Mouse (Mus musculus) layer of hippocampus, adult 2 months (tissue): ENCODE measurements at regions not wholly inside any gene's neighbourhood (a gene's known extent, or its start where the extent isn't known, plus 50 kb on each side); places are given as distances from the start of the nearest gene placed in this dataset.

Source experiments
- DNase-seq, 2 experiments: peaks; one replicate each; pipeline ENCODE4 v3.0.0; 2022; ENCODE audit warnings: low spot score in 2 of 2
- H3K27ac ChIP-seq: fragments of 200-600 bp; 2 replicates; pipeline ENCODE4 v1.8.1; 2022
- H3K4me3 ChIP-seq: fragments of 200-600 bp; 2 replicates; pipeline ENCODE4 v1.8.1; 2022; ENCODE audit warnings: mild to moderate bottlenecking
- CTCF ChIP-seq: fragments of 200-600 bp; conservative IDR thresholded peaks from 2 replicates; pipeline ENCODE4 v1.8.1; 2022; ENCODE audit warnings: antibody characterized with exemption, mild to moderate bottlenecking, moderate library complexity

- Histone ChIP-seq H3K27ac (no peak overlapping the region), H3K4me3 (no peak overlapping the region)
- no peak for DNase-seq
- TF ChIP-seq CTCF: no peak
These were observed 105.0 kb upstream of the Atp1a1 start for GRCm38 (mm10) chr3:101709379-101709970.

DNA sequence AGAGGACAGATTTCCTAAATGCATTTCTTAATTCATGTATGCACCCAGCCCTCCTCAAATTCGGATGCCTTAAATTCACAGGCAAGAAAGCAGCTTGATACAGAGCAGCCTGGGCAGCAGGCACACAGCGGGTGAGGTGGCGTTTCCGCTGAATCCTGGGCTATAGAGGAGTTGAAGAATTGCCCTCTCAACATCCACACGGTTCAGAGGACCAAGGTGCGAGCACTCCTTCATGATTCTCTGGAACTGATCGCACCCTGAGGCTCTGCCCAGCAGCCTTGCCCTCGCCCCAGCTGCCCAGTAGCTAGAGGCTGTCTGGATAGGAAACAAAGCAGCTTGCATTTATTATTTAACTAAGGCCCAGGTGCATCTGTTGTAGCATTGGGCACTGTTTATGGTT is 104.3 kb upstream of the Atp1a1 start:
- Histone ChIP-seq H3K4me3 (no peak overlapping the region), H3K27ac (no peak overlapping the region)
- no peak for TF ChIP-seq CTCF
- no peak for DNase-seq

DNA sequence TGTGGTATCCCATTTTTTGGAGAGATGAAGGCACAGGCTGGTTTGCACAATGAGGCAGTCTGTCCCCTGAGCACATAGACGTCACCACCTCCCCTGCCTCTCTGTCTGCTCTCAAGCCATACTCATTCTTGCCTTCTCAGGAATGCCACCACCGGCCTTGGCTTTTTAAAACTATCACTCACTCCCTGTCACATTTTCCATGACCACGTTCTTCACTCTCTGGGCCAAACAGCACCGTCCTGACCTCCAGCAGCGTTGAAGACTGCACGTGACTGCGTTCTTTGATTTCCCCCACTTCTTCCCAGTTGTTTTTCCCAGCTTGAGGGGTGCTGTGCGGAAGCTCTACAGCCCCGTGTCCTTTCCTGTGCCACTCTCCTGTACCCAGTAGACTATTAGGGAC is 100.4 kb upstream of the Atp1a1 start:
- TF ChIP-seq CTCF: no peak
- no peak for DNase-seq
- no peak overlapping the region for H3K27ac ChIP-seq
- no peak overlapping the region for H3K4me3 ChIP-seq

DNA sequence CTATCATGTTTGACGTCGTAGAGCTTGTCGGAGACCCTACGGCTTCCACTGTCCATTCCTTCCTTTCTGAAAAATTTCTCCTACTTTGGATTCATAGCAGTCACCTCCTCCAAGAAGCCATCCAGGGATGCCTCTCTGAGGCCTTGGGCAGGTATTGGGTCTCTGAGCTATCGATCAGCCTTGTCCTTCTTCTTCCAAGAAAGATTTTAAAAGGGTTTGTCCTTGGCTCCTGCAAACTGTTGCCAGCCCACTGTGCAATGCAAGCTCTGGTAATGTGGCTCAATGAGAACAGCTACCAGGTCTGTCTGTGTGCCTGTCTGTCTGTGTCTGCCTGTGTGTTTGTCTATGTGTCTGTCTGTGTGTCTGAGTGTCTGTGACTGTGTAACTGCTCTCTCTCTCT is 99.8 kb upstream of the Atp1a1 start:
- H3K4me3 ChIP-seq: no peak overlapping the region
- no peak for DNase-seq
- H3K27ac ChIP-seq: no peak overlapping the region
- TF ChIP-seq CTCF: no peak

GRCm38 (mm10) chr3:101701763-101702173 is 97.3 kb upstream of the Atp1a1 start:
- TF ChIP-seq CTCF: no peak
- H3K27ac ChIP-seq: no peak overlapping the region
- no peak overlapping the region for H3K4me3 ChIP-seq
- DNase-seq: no peak

GRCm38 (mm10) chr3:101700974-101701610 is 96.6 kb upstream of the Atp1a1 start:
- TF ChIP-seq CTCF: no peak
- Histone ChIP-seq H3K27ac (no peak overlapping the region), H3K4me3 (no peak overlapping the region)
- DNase-seq: no peak

DNA sequence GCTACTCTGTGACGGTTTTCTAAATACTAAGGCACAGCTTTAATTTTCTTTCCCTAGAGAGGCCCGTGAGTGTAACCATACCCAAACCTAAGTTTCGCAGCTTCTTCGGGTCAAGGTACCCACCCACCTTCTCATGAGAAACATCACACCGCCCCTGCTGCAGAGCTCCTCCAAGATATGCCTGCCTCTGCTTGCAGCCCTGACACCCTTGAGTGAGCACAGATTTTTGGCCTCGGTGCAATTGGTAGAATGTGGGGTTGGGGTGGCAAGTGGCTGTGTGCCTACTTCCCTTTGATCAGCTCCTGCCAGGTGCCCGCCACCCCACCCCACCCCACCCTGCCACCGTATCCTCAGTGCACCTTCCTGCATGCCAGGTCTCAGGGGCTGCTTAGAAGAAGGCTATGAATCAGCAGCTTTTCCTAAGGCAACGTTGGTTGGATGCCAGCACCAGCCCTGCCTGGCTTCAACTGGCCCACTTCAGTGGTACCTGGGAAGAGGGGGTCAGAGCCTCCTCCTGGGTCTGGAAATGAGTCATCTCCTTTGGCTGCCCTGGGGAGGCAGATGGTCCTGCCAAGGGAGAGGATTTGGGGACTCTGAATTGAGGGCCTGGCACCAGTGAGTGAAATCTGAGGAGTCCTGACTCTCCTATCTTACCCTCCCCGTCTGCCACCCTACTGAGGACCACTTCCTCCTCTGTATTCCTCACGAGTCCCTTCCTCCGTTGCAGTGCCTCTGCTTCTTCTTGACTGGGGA is 95.6 kb upstream of the Atp1a1 start:
- DNase-seq: no peak
- H3K4me3 ChIP-seq: no peak overlapping the region
- TF ChIP-seq CTCF: no peak
- no peak overlapping the region for H3K27ac ChIP-seq

GRCm38 (mm10) chr3:101696832-101697231 is 92.3 kb upstream of the Atp1a1 start:
- TF ChIP-seq CTCF: peak; percentile 53
- no peak for DNase-seq
- H3K27ac ChIP-seq: no peak overlapping the region
- no peak overlapping the region for H3K4me3 ChIP-seq

- Histone ChIP-seq H3K4me3 (no peak overlapping the region), H3K27ac (no peak overlapping the region)
- DNase-seq: no peak
- TF ChIP-seq CTCF: no peak
These were observed 89.8 kb upstream of the Atp1a1 start for GRCm38 (mm10) chr3:101694311-101694710.

DNA sequence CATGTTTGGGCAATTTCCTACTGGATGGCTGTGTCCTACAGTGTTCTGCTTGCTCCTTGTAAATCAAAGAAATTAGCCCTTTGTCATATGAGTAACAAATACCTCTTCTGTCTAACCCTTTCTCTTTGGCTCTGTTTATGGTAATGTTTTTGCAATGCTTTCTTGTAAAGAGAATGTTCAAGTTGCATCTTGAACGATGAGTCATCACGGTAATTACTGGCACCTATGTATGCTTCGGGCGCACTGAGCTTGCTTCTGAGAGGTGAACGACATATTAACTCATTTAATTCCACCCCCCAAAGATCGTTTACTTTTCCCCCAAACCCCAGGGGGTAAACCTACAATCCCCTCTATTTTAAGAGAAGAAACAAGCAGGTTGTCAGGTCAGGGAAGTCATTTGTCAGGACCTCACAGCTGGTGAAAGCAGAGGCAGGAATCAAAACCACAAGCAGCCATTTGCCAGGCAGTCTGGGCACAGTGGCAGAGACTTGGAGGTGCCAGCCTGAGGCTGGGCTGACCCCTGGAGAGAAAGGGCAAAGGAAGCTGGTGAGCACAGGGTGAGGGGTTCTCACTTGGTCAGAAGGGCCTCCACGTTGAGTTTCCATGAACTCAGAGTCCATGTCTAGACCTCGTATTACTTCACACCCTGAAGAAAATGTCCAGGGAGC is 87.6 kb upstream of the Atp1a1 start:
- H3K4me3 ChIP-seq: no peak overlapping the region
- H3K27ac ChIP-seq: no peak overlapping the region
- no peak for TF ChIP-seq CTCF
- DNase-seq: no peak

DNA sequence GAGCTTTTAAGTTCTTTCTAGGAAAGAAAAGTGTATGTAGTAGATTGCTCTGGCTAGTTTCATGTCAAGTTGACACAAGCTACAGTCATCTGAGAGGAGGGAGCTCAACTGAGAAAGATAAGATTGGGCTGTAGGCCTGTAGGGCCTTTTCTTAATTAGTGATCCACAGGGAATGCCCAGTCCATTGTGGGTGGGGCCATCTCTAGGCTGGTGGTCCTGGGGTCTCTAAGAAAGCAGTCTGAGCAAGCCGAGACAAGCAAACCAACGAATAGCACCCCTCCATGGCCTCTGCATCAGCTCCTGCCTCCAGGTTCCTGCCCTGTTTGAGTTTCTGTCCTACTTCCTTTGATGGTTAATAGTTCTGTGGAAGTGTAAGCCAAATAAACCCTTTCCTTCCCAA is 86.3 kb upstream of the Atp1a1 start:
- Histone ChIP-seq H3K27ac (peak overlapping the region; percentile 80; the same call in 1 of the 2 replicates), H3K4me3 (no peak overlapping the region)
- no peak for TF ChIP-seq CTCF
- no peak for DNase-seq

DNA sequence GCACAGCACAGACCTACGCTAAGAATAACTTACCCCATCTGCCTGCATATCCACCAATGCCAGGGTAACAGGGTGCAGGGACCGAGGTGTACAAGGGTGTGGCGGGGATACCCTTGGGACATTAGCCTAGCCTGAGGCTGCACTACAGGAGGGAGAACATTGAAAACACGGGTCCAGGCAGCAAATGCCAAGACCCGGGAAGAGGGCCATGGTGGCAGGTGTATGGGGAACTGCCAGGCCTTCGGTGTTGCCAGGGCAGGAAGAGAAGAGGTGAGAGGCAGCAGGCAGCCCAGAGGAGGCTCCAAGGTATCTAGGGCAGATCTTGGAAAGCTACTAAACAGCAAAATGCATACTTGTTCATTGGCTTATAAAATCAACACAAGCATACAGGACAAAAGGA is 85.7 kb upstream of the Atp1a1 start:
- peak; percentile 13 to 24 for DNase-seq
- no peak for TF ChIP-seq CTCF
- H3K27ac ChIP-seq: peak overlapping the region; percentile 80
- H3K4me3 ChIP-seq: no peak overlapping the region

DNA sequence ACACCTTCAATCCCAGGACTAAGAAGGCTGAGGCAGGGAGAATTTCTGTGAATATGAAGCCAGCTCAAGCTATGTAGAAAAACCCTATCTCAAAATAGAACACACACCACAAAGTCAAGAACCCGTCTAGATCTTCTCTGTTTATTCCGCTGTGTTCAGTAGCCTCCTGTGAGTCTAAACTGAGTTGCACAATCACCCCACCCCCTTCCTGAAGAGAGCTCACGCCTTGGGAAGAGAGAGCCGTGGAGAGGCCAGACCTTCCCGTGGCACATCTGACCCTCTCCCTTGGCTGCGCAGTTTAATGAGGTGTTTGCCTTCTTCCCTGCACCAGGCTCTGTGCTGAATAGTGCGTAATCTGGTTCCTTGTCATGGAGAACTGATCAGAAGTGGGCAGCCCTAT is 80.7 kb upstream of the Atp1a1 start:
- DNase-seq: no peak
- Histone ChIP-seq H3K27ac (no peak overlapping the region), H3K4me3 (no peak overlapping the region)
- TF ChIP-seq CTCF: no peak

DNA sequence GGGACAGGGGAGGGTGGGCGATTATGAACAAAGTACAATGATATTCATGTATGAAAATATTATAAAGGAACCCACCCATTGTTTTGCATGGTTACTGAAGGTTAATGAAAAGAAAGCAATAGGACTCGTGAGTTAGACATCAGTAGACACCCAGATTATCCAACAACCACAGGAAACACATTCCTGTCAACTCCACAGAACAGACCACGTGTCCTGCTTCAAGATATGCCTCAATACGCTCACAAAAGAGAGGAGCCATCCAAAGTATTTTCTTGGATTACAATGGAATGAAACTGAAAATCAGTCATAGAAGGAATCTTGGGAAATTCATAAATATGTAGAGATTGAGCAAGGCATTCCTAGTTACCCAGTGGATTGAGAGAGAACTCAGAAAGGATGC is 68.5 kb upstream of the Atp1a1 start:
- Histone ChIP-seq H3K4me3 (no peak overlapping the region), H3K27ac (no peak overlapping the region)
- TF ChIP-seq CTCF: no peak
- DNase-seq: no peak
